Mouse (Mus musculus) intestine, embryonic 15.5 days (tissue): ENCODE results near the gene Rccd1. TPM values are rescaled to one million over a fixed set of nuclear protein-coding genes. Genes with fewer than 3 reads are reported as not detected.

Experiments
- ATAC-seq: fragments of 200-750 bp; cut with Nextera tagmentation; 2 replicates; pipeline ENCODE4 v1.8.0; 2017; ENCODE audit warnings: moderate TSS enrichment, moderate library complexity
- H3K27ac ChIP-seq: fragments of 300-500 bp; sonication (generic); 2 replicates; pipeline ENCODE4 v1.5.1; 2015; ENCODE audit warnings: mild to moderate bottlenecking, inconsistent platforms
- H3K27me3 ChIP-seq: fragments of 300-500 bp; sonication (generic); replicated peaks from 2 replicates; pipeline ENCODE4 v1.6.1; 2015; ENCODE audit warnings: inconsistent platforms
- H3K36me3 ChIP-seq: fragments of 300-500 bp; sonication (generic); 2 replicates; pipeline ENCODE4 v1.6.1; 2015; ENCODE audit warnings: inconsistent platforms
- H3K4me1 ChIP-seq: fragments of 300-500 bp; sonication (generic); replicated peaks from 2 replicates; pipeline ENCODE4 v1.6.1; 2015; ENCODE audit warnings: inconsistent platforms
- H3K4me2 ChIP-seq: fragments of 300-500 bp; sonication (generic); replicated peaks from 2 replicates; pipeline ENCODE4 v1.6.1; 2015; ENCODE audit warnings: mild to moderate bottlenecking, inconsistent platforms
- H3K4me3 ChIP-seq: fragments of 300-500 bp; sonication (generic); replicated peaks from 2 replicates; pipeline ENCODE4 v1.5.1; 2015; ENCODE audit warnings: inconsistent platforms
- H3K9ac ChIP-seq: fragments of 300-500 bp; sonication (generic); 2 replicates; pipeline ENCODE4 v1.6.1; 2015; ENCODE audit warnings: inconsistent platforms
- H3K9me3 ChIP-seq: fragments of 300-500 bp; sonication (generic); 2 replicates; pipeline ENCODE4 v1.6.1; 2016; ENCODE audit warnings: inconsistent platforms
- WGBS: fragments of 180-500 bp; shearing (Covaris S2); methylation state at CpG from one replicate; pipeline ENCODE4 v1.1.7; 2015; 5-methylcytosine and 5-hydroxymethylcytosine counted together
- polyA plus RNA-seq: library from polyadenylated mRNA; unstranded; fragments of >200 nt; fragmentation: Nextera tagmentation; extraction: Ambion mirVana; gene quantifications from 2 replicates; pipeline ENCODE4 v1.2.1, GENCODE M21; 2015

Rccd1 gene
- polyA plus RNA-seq, 1 experiment from 2014 or later: 9.3 TPM

DNA sequence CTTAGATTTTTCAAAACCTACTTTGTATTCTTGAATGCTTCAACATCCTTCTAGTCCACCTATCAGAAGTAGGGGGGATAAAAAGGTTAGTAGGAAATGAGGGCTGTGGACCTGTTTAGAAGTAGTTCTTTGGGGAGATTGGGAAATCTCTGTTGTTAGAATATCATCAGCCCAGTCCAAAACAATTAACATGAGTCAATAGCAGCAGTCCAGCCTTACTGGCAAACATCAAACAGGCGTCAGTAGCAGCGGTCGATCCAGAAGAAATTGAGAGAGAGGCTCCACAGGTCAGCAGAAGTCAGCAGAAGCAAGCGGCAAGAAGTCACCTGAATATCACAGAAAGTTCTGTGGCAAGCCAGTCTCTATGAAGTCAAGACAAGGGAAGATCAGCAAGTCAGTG lies 79.4 kb downstream of the Rccd1 start:
- Histone ChIP-seq H3K36me3 (no peaks in the 10 kb centered on the region), H3K4me2 (no peak overlapping the region), H3K4me1 (no peaks in the 10 kb centered on the region), H3K27ac (no peak overlapping the region), H3K27me3 (no peaks in the 10 kb centered on the region), H3K9me3 (no peaks in the 10 kb centered on the region), H3K9ac (no peak overlapping the region), H3K4me3 (no peak overlapping the region)
- ATAC-seq: no peak
- WGBS: 91% methylated on average over 4 of the region's 4 CpGs

Other genes with a start within 250 kb of the Rccd1 start
- 520 and 568 TPM in 2 replicates for gene Idh2, start 209.1 kb downstream of the Rccd1 start, polyA plus RNA-seq
- gene Sema4b, start 137.6 kb downstream of the Rccd1 start, polyA plus RNA-seq: 16.8 and 16.9 TPM in 2 replicates
- 199 and 237 TPM in 2 replicates for gene Cib1, start 91.6 kb downstream of the Rccd1 start, polyA plus RNA-seq
- 6.5 and 6.6 TPM in 2 replicates for gene Gdpgp1, start 91.6 kb downstream of the Rccd1 start, polyA plus RNA-seq
- gene Ttll13, start 78.1 kb downstream of the Rccd1 start, polyA plus RNA-seq: 0.96 and 1.3 TPM in 2 replicates
- gene Ngrn, start 63.2 kb downstream of the Rccd1 start, polyA plus RNA-seq: 51.3 and 52.8 TPM in 2 replicates
- gene Vps33b, start 54.8 kb downstream of the Rccd1 start, polyA plus RNA-seq: 12.7 and 14.8 TPM in 2 replicates
- 118 and 121 TPM in 2 replicates for gene Prc1, start 30.0 kb downstream of the Rccd1 start, polyA plus RNA-seq
- 37.0 and 37.6 TPM in 2 replicates for gene Unc45a, start 16.6 kb upstream of the Rccd1 start, polyA plus RNA-seq
- 14.7 and 15.4 TPM in 2 replicates for gene Hddc3, start 18.6 kb upstream of the Rccd1 start, polyA plus RNA-seq
- 13.1 and 14.7 TPM in 2 replicates for gene Man2a2, start 46.9 kb upstream of the Rccd1 start, polyA plus RNA-seq
- gene Fes, start 63.5 kb upstream of the Rccd1 start, polyA plus RNA-seq: 11.2 and 11.5 TPM in 2 replicates
- 9.3 and 10.7 TPM in 2 replicates for gene Furin, start 81.0 kb upstream of the Rccd1 start, polyA plus RNA-seq
- 16.8 and 17.4 TPM in 2 replicates for gene Blm, start 210.7 kb upstream of the Rccd1 start, polyA plus RNA-seq